Mouse (Mus musculus): Measurements from ENCODE around the gene Ppp3ca. TPM values are rescaled to one million over a fixed set of nuclear protein-coding genes. Genes with fewer than 3 reads are reported as not detected.
A peak's percentile ranks its signal among the peaks of the same experiment; 100 is the strongest.

The Ppp3ca gene
- polyA plus RNA-seq, 1 experiment from 2014 or later, result 44.8 TPM

- no peak overlapping the region for H3K4me2 ChIP-seq (ENCODE audit: low read depth, low read length)
- no peak overlapping the region for H3K9ac ChIP-seq (ENCODE audit: low read length)
- peaks cover 15% of the 10 kb centered on the region for H3K4me1 ChIP-seq (ENCODE audit: control insufficient read depth, insufficient read depth, low read length)
- H3K9me3 ChIP-seq (replicated peaks; ENCODE audit: control insufficient read depth, low read length), result no peaks in the 10 kb centered on the region
- no peaks in the 10 kb centered on the region for H3K27me3 ChIP-seq (ENCODE audit: control insufficient read depth, insufficient read depth, low read length)
- no peak overlapping the region for H3K4me3 ChIP-seq (ENCODE audit: low read length)
- H3K27ac ChIP-seq (ENCODE audit: low read length), result no peak overlapping the region
- ATAC-seq (replicated peaks; ENCODE audit: extremely low read depth, insufficient read depth, low FRiP score), result no peak
- no peaks in the 10 kb centered on the region for H3K36me3 ChIP-seq (ENCODE audit: control insufficient read depth, insufficient read depth)
- WGBS, result 76% methylated on average over 4 of the region's 4 CpGs
These were observed 145.0 kb downstream of the Ppp3ca start for GRCm38 (mm10) chr3:136814916-136815315.

- H3K9me3 ChIP-seq (replicated peaks; ENCODE audit: control insufficient read depth, low read length), result no peaks in the 10 kb centered on the region
- no peak overlapping the region for H3K27ac ChIP-seq (ENCODE audit: low read length)
- WGBS, result 83% methylated on average over 3 of the region's 3 CpGs
- H3K27me3 ChIP-seq (ENCODE audit: control insufficient read depth, insufficient read depth, low read length), result no peaks in the 10 kb centered on the region
- ATAC-seq (replicated peaks; ENCODE audit: extremely low read depth, insufficient read depth, low FRiP score), result no peak
- H3K9ac ChIP-seq (ENCODE audit: low read length), result no peak overlapping the region
- H3K4me2 ChIP-seq (ENCODE audit: low read depth, low read length), result no peak overlapping the region
- peaks cover 13% of the 10 kb centered on the region for H3K4me1 ChIP-seq (ENCODE audit: control insufficient read depth, insufficient read depth, low read length)
- no peaks in the 10 kb centered on the region for H3K36me3 ChIP-seq (ENCODE audit: control insufficient read depth, insufficient read depth)
- H3K4me3 ChIP-seq (ENCODE audit: low read length), result no peak overlapping the region
These were observed 146.4 kb downstream of the Ppp3ca start for GRCm38 (mm10) chr3:136816319-136816718.

GRCm38 (mm10) chr3:136818997-136819396, 149.1 kb downstream of the Ppp3ca start:
- Histone ChIP-seq H3K4me3 (ENCODE audit: low read length) (no peak overlapping the region), H3K36me3 (ENCODE audit: control insufficient read depth, insufficient read depth) (no peaks in the 10 kb centered on the region), H3K4me2 (ENCODE audit: low read depth, low read length) (no peak overlapping the region), H3K4me1 (ENCODE audit: control insufficient read depth, insufficient read depth, low read length) (peaks cover 13% of the 10 kb centered on the region), H3K27me3 (ENCODE audit: control insufficient read depth, insufficient read depth, low read length) (no peaks in the 10 kb centered on the region), H3K27ac (ENCODE audit: low read length) (no peak overlapping the region), H3K9me3 (replicated peaks; ENCODE audit: control insufficient read depth, low read length) (no peaks in the 10 kb centered on the region), H3K9ac (ENCODE audit: low read length) (no peak overlapping the region)
- 28% methylated on average over 5 of the region's 5 CpGs for WGBS
- ATAC-seq (replicated peaks; ENCODE audit: extremely low read depth, insufficient read depth, low FRiP score), result peak; percentile 69

- H3K27me3 ChIP-seq (ENCODE audit: control insufficient read depth, insufficient read depth, low read length), result no peaks in the 10 kb centered on the region
- no peaks in the 10 kb centered on the region for H3K9me3 ChIP-seq (replicated peaks; ENCODE audit: control insufficient read depth, low read length)
- no peaks in the 10 kb centered on the region for H3K36me3 ChIP-seq (ENCODE audit: control insufficient read depth, insufficient read depth)
- no peak overlapping the region for H3K27ac ChIP-seq (ENCODE audit: low read length)
- H3K4me1 ChIP-seq (ENCODE audit: control insufficient read depth, insufficient read depth, low read length), result peaks cover 7% of the 10 kb centered on the region
- H3K9ac ChIP-seq (ENCODE audit: low read length), result no peak overlapping the region
- no peak overlapping the region for H3K4me2 ChIP-seq (ENCODE audit: low read depth, low read length)
- no peak overlapping the region for H3K4me3 ChIP-seq (ENCODE audit: low read length)
- 80% methylated on average over 3 of the region's 3 CpGs for WGBS
- ATAC-seq (replicated peaks; ENCODE audit: extremely low read depth, insufficient read depth, low FRiP score), result no peak
These were observed 151.1 kb downstream of the Ppp3ca start for GRCm38 (mm10) chr3:136821039-136821438.

- Histone ChIP-seq H3K4me3 (ENCODE audit: low read length) (no peak overlapping the region), H3K9me3 (replicated peaks; ENCODE audit: control insufficient read depth, low read length) (no peaks in the 10 kb centered on the region), H3K27me3 (ENCODE audit: control insufficient read depth, insufficient read depth, low read length) (no peaks in the 10 kb centered on the region), H3K4me1 (ENCODE audit: control insufficient read depth, insufficient read depth, low read length) (peaks cover 7% of the 10 kb centered on the region), H3K27ac (ENCODE audit: low read length) (no peak overlapping the region), H3K4me2 (ENCODE audit: low read depth, low read length) (no peak overlapping the region), H3K9ac (ENCODE audit: low read length) (no peak overlapping the region), H3K36me3 (ENCODE audit: control insufficient read depth, insufficient read depth) (no peaks in the 10 kb centered on the region)
- no peak for ATAC-seq (replicated peaks; ENCODE audit: extremely low read depth, insufficient read depth, low FRiP score)
- WGBS, result 80% methylated on average over 2 of the region's 2 CpGs
These were observed 152.1 kb downstream of the Ppp3ca start for GRCm38 (mm10) chr3:136821993-136822392.

GRCm38 (mm10) chr3:136822431-136822830, 152.5 kb downstream of the Ppp3ca start:
- Histone ChIP-seq H3K4me2 (ENCODE audit: low read depth, low read length) (no peak overlapping the region), H3K27ac (ENCODE audit: low read length) (no peak overlapping the region), H3K27me3 (ENCODE audit: control insufficient read depth, insufficient read depth, low read length) (no peaks in the 10 kb centered on the region), H3K4me3 (ENCODE audit: low read length) (no peak overlapping the region), H3K36me3 (ENCODE audit: control insufficient read depth, insufficient read depth) (no peaks in the 10 kb centered on the region), H3K9ac (ENCODE audit: low read length) (no peak overlapping the region), H3K9me3 (replicated peaks; ENCODE audit: control insufficient read depth, low read length) (no peaks in the 10 kb centered on the region), H3K4me1 (ENCODE audit: control insufficient read depth, insufficient read depth, low read length) (peaks cover 7% of the 10 kb centered on the region)
- no peak for ATAC-seq (replicated peaks; ENCODE audit: extremely low read depth, insufficient read depth, low FRiP score)
- WGBS, result 84% methylated on average over 2 of the region's 2 CpGs

- WGBS, result 75% methylated on average over 2 of the region's 2 CpGs
- no peaks in the 10 kb centered on the region for H3K9me3 ChIP-seq (replicated peaks; ENCODE audit: control insufficient read depth, low read length)
- no peak overlapping the region for H3K4me2 ChIP-seq (ENCODE audit: low read depth, low read length)
- H3K27me3 ChIP-seq (ENCODE audit: control insufficient read depth, insufficient read depth, low read length), result no peaks in the 10 kb centered on the region
- H3K4me3 ChIP-seq (ENCODE audit: low read length), result no peak overlapping the region
- H3K4me1 ChIP-seq (ENCODE audit: control insufficient read depth, insufficient read depth, low read length), result peaks cover under 1% of the 10 kb centered on the region; the same call in 1 of the 2 replicates
- H3K27ac ChIP-seq (ENCODE audit: low read length), result no peak overlapping the region
- no peak overlapping the region for H3K9ac ChIP-seq (ENCODE audit: low read length)
- no peaks in the 10 kb centered on the region for H3K36me3 ChIP-seq (ENCODE audit: control insufficient read depth, insufficient read depth)
- no peak for ATAC-seq (replicated peaks; ENCODE audit: extremely low read depth, insufficient read depth, low FRiP score)
These were observed 158.5 kb downstream of the Ppp3ca start for GRCm38 (mm10) chr3:136828451-136828850.

- Histone ChIP-seq H3K9me3 (replicated peaks; ENCODE audit: control insufficient read depth, low read length) (no peaks in the 10 kb centered on the region), H3K27ac (ENCODE audit: low read length) (no peak overlapping the region), H3K4me2 (ENCODE audit: low read depth, low read length) (no peak overlapping the region), H3K27me3 (ENCODE audit: control insufficient read depth, insufficient read depth, low read length) (no peaks in the 10 kb centered on the region), H3K4me1 (ENCODE audit: control insufficient read depth, insufficient read depth, low read length) (peaks cover 6% of the 10 kb centered on the region; the same call in 1 of the 2 replicates), H3K4me3 (ENCODE audit: low read length) (no peak overlapping the region), H3K9ac (ENCODE audit: low read length) (no peak overlapping the region), H3K36me3 (ENCODE audit: control insufficient read depth, insufficient read depth) (no peaks in the 10 kb centered on the region)
- ATAC-seq (replicated peaks; ENCODE audit: extremely low read depth, insufficient read depth, low FRiP score), result no peak
- WGBS, result 90% methylated on average over 5 of the region's 5 CpGs
These were observed 159.2 kb downstream of the Ppp3ca start for GRCm38 (mm10) chr3:136829109-136829508.

GRCm38 (mm10) chr3:136830687-136831220, 160.8 kb downstream of the Ppp3ca start:
- Histone ChIP-seq H3K4me3 (ENCODE audit: low read length) (no peak overlapping the region), H3K4me2 (ENCODE audit: low read depth, low read length) (no peak overlapping the region), H3K27ac (ENCODE audit: low read length) (no peak overlapping the region), H3K9me3 (replicated peaks; ENCODE audit: control insufficient read depth, low read length) (no peaks in the 10 kb centered on the region), H3K27me3 (ENCODE audit: control insufficient read depth, insufficient read depth, low read length) (no peaks in the 10 kb centered on the region), H3K36me3 (ENCODE audit: control insufficient read depth, insufficient read depth) (no peaks in the 10 kb centered on the region), H3K9ac (ENCODE audit: low read length) (no peak overlapping the region), H3K4me1 (ENCODE audit: control insufficient read depth, insufficient read depth, low read length) (peaks cover 11% of the 10 kb centered on the region)
- 70% methylated on average over 12 of the region's 12 CpGs for WGBS
- ATAC-seq (replicated peaks; ENCODE audit: extremely low read depth, insufficient read depth, low FRiP score), result no peak
